Mouse (Mus musculus): ENCODE measurements around the gene 4930407I10Rik. TPM values are rescaled to one million over a fixed set of nuclear protein-coding genes. Genes with fewer than 3 reads are reported as not detected.

4930407I10Rik gene
- total RNA-seq, 2 experiments from 2014 or later = not detected

- DNase-seq = no peak
Measured at GRCm38 (mm10) chr15:82052544-82052943, 6.4 kb upstream of the 4930407I10Rik start.

GRCm38 (mm10) chr15:82063909-82064308, 5.0 kb downstream of the 4930407I10Rik start:
- no peak for DNase-seq

DNA sequence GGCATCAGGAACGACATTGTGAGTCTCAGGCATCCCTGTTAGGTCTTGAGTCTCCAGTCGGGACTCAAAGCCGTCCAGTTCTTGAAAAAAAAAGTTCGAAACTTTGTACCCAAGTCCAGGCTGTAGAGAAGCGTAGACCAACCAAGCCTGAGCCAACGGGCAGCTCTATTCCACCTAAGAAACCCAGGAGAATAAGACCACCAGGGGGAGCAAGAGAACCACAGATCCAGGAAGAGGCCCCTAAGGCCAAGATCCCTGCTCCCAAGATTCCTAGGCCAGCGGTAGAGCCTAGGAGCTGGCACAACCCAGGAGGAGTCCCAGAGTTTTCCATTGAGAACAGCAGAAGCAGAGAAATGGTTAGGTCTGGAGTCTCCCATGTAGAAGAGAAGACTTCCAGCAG, 6.6 kb downstream of the 4930407I10Rik start:
- DNase-seq = peak; percentile 68

DNA sequence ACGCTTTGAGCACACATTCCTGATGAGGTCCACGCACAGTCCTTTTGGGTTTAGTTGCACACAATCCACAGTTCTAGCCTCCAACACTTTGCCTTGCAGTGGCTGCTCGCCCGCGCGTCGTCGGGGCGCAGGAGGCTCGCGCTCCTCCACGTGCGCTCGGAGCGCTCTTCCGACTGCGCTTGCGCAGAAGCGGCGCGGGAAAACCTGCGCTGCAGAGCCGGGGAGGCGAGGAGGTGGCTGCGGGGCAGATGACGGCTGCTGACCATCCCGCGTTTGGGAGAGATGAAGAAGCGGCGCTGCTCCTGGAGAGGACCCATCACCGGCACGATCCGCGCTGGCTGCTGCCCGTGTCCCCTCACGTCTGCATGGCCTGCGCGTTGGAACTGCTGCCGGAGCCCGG, 10.9 kb downstream of the 4930407I10Rik start, which contains the start of gene Mei1:
Mei1 (plus strand) TSS at position 99 of the 400 bp plus-strand sequence.
- DNase-seq = no peak

DNA sequence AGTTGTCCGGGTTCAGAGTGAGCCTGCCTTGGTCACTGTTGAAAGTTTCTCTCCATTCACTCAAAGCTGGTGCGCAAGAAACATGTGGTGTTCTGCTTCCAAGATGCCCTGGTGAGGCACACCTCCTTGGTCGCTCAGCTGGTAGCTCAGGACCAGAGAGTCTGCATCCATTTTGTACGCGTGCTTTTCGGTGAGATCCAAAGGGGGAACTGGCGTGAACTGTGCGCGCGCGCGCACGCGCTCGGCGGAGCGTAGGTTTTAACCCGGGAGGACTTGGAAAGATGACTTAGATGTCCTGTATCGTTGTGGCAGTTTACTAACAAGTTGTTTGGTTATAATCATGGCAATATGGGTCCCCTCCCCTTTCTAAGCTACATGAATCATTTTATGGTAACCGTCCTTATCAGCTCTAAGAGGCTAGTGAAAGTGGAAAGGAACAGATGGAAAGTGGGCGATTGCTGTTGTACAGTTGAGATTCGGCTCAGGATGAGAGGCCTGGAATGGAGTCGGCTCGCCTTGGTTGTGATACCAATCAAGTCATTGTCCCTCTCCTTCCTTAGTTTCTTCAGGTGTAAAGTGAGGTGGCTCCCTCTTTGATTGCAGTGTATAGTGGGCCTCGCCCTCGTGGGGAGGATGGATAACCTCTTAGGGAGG, 13.0 kb downstream of the 4930407I10Rik start:
- no peak for DNase-seq

DNA sequence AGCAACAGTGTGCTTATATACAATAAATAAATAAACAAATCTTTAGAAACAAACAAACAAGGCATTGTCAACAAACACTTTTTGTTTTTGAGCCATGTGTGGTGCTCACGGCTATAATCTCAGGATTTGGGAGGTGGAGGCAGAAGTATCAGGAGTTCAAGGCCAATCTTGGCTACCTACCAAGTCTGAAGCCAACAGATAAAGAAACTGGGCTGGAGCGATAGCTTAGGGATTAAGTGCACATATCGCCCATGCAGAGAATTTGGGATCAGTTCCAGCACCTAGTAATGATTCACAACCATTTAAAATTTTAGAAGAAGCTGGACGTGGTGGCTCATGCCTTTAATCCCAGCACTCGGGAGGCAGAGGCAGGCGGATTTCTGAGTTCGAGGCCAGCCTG, 14.5 kb downstream of the 4930407I10Rik start:
- no peak for DNase-seq

DNA sequence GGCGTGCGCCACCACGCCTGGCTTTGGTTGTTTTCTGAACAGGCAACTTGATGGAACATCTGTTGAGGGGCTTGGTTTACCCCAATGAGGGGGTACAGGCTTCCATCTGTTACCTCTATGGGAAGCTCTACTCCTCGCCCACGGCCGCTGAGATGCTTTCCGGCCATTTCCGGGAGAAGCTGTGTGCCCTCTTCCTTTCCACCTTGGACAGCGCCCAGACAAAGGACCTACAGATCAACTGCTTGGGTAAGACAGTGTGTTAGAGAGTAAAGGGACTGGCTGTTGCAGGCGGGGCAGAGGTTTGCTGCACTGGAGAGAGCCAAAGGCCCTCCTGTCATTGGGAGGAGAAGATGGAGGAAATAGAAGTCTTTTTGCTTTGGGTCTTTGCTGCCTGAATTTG, 20.9 kb downstream of the 4930407I10Rik start:
- no peak for DNase-seq

GRCm38 (mm10) chr15:82081161-82081560, 22.2 kb downstream of the 4930407I10Rik start:
- peak; percentile 19 for DNase-seq

DNA sequence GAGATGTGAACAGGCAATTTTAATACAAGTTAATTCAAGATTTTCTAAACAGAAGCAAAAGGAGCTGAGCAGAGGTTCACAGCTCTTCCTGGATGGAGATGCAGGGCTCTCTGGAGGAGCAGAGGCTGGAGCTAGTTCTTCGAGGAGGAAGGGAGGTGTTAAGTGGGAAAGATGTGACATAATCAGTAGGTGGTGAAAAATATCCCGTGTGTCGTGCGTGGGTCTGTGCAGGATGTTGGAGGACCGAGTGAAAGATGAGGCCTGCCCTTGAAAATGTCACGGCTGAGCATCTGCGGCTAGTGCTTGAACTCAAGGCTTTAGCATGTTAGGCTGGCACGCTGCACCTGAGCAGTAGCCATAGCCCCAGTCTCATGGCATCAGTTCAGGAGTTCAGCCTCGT, 26.7 kb downstream of the 4930407I10Rik start:
- no peak for DNase-seq

GRCm38 (mm10) chr15:82086131-82086530, 27.2 kb downstream of the 4930407I10Rik start:
- no peak for DNase-seq

DNA sequence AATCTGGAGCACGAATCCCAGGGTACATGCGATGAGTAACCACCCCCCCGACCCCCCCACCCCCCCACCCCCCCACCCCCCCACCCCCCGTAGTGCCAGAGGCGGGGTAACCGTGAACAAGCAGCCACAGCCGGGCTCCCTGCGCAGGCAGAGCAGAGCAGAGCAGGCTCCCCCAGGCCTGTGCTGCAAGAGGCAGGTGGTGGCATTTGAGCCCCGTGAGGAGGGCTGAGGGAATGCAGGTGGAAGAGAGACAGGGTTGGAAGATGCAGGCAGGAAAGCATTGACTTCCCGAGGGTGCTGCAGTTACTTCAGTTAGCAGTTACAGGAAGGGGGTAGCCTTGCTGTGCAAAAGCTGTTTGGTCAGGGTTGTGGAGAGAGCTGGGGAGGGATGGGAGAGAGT, 28.3 kb downstream of the 4930407I10Rik start:
- no peak for DNase-seq

DNA sequence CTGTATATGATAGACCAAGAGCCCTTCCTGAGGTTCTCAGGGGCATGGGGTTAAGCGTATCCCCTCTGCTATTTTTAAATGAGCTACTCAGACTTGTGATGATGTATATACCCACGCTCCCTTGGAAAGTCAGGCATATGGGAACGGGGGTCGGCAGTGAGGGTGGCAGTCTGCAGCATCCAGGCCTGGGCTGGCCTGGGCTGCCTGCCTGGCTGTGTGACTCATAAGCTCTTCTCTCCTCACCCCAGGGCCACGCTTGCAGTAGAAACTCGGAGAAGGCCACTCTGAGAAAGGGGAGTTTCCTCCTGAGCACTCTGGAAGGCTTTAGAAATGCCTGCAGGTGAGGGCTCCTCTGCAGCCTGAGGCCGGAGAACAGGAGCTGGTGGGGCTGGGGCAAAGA, 32.1 kb downstream of the 4930407I10Rik start:
- no peak for DNase-seq

DNA sequence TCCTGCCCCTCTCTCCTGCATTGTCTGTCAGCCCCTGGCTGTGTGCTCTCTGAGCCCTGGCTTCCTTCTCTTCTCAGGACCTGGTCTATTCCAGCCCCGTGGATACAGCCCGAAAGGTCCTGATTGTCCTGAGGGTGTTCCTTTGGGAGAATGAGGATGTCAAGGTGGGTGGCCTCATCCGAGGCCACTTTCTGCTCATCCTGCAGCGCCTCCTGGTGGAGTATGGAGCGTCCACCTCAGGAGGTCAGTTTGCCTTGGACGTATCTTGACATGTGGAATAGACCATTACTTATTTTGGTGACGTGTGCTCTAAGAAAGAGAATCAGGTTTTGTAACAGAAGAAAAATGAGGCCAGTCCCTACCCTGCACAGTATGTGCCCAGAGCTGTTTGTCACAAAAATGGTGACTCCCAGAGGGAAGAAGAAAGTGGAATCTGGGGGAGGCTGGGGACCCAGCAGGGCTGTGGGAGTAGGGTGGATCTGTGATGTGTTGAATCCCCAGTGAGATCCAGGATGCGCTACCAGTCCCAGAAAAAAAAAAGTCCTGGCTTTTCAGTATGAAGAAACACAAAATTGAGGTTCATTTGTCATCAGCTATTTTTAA, 48.1 kb downstream of the 4930407I10Rik start:
- DNase-seq = peak; percentile 73

Other genes starting within 250 kb of the 4930407I10Rik start
- gene Tob2, start 200.4 kb upstream of the 4930407I10Rik start, total RNA-seq (2021) = 10 to 100 TPM; 38.1 to 80.4 TPM
- gene Phf5a, start 187.2 kb upstream of the 4930407I10Rik start, total RNA-seq (2021) = 10 to 100 TPM; 37.4 to 39.6 TPM
- gene Aco2, start 186.8 kb upstream of the 4930407I10Rik start, total RNA-seq (2021) = 100 to 1,000 TPM; 789 to 874 TPM
- 10 to 100 TPM in 1 of 2 experiments, 1 to 10 TPM in 1; 8.2 to 12.1 TPM for gene Polr3h, start 132.9 kb upstream of the 4930407I10Rik start, total RNA-seq (2021)
- gene Csdc2, start 122.4 kb upstream of the 4930407I10Rik start, total RNA-seq (2021) = 1 to 10 TPM; 5.7 to 6.0 TPM
- 10 to 100 TPM; 12.0 to 15.3 TPM for gene Pmm1, start 98.2 kb upstream of the 4930407I10Rik start, total RNA-seq (2021)
- gene 1700029P11Rik, start 78.6 kb upstream of the 4930407I10Rik start, total RNA-seq (2021) = not detected
- 10 to 100 TPM; 25.5 to 26.0 TPM for gene Xrcc6, start 71.3 kb upstream of the 4930407I10Rik start, total RNA-seq (2021)
- gene Desi1, start 25.3 kb upstream of the 4930407I10Rik start, total RNA-seq (2021) = 10 to 100 TPM; 18.5 to 20.7 TPM
- 10 to 100 TPM; 50.0 to 54.5 TPM for gene Snu13, start 11.6 kb upstream of the 4930407I10Rik start, total RNA-seq (2021)
- under 1 TPM; 0.23 to 0.36 TPM for gene Mei1, start 10.8 kb downstream of the 4930407I10Rik start, total RNA-seq (2021)
- gene Ccdc134, start 68.8 kb downstream of the 4930407I10Rik start, total RNA-seq (2021) = 10 to 100 TPM; 31.0 to 33.5 TPM
- gene Srebf2, start 88.0 kb downstream of the 4930407I10Rik start, total RNA-seq (2021) = 10 to 100 TPM; 37.0 to 42.8 TPM
- gene Shisa8, start 153.7 kb downstream of the 4930407I10Rik start, total RNA-seq (2021) = not detected
- gene Tnfrsf13c, start 165.2 kb downstream of the 4930407I10Rik start, total RNA-seq (2021) = under 1 TPM; 0.45 to 0.52 TPM
- gene Cenpm, start 185.6 kb downstream of the 4930407I10Rik start, total RNA-seq (2021) = 1 to 10 TPM; 4.2 to 7.0 TPM
- gene 1500009C09Rik, start 193.2 kb downstream of the 4930407I10Rik start, total RNA-seq (2021) = not detected
- 1 to 10 TPM; 1.2 to 2.0 TPM for gene Sept3, start 215.7 kb downstream of the 4930407I10Rik start, total RNA-seq (2021)
- not detected for gene Wbp2nl, start 239.8 kb downstream of the 4930407I10Rik start, total RNA-seq (2021)